Mouse (Mus musculus) neural tube, embryonic 12.5 days (tissue): ENCODE measurements around the gene Prrt3. TPM values are rescaled to one million over a fixed set of nuclear protein-coding genes. Genes with fewer than 3 reads are reported as not detected.

Experiments
- ATAC-seq: fragments of 200-750 bp; cut with Nextera tagmentation; 2 replicates; pipeline ENCODE4 v1.8.0; 2017; ENCODE audit warnings: low read depth, mild to moderate bottlenecking, moderate TSS enrichment, moderate library complexity; ENCODE audit not compliant: low FRiP score
- H3K27ac ChIP-seq: fragments of 300-500 bp; sonication (generic); 2 replicates; pipeline ENCODE4 v1.5.1; 2016
- H3K27me3 ChIP-seq: fragments of 300-500 bp; sonication (generic); replicated peaks from 2 replicates; pipeline ENCODE4 v1.6.1; 2016; ENCODE audit warnings: mild to moderate bottlenecking
- H3K36me3 ChIP-seq: fragments of 300-500 bp; sonication (generic); 2 replicates; pipeline ENCODE4 v1.6.1; 2016; ENCODE audit warnings: mild to moderate bottlenecking
- H3K4me1 ChIP-seq: fragments of 300-500 bp; sonication (generic); 2 replicates; pipeline ENCODE4 v1.6.1; 2016
- H3K4me2 ChIP-seq: fragments of 300-500 bp; sonication (generic); replicated peaks from 2 replicates; pipeline ENCODE4 v1.6.1; 2016; ENCODE audit warnings: mild to moderate bottlenecking
- H3K4me3 ChIP-seq: fragments of 300-500 bp; sonication (generic); 2 replicates; pipeline ENCODE4 v1.5.1; 2016
- H3K9ac ChIP-seq: fragments of 300-500 bp; sonication (generic); 2 replicates; pipeline ENCODE4 v1.6.1; 2016; ENCODE audit warnings: mild to moderate bottlenecking
- H3K9me3 ChIP-seq: fragments of 300-500 bp; sonication (generic); 2 replicates; pipeline ENCODE4 v1.6.1; 2016; ENCODE audit warnings: mild to moderate bottlenecking
- WGBS: fragments of 180-500 bp; shearing (Covaris S2); methylation state at CpG from one replicate; pipeline ENCODE4 v1.1.7; 2016; 5-methylcytosine and 5-hydroxymethylcytosine counted together
- microRNA-seq: library from miRNA; unstranded; fragments of <30 nt; microRNA quantifications from one replicate; pipeline ENCODE4, GENCODE M21; 2017
- polyA plus RNA-seq: library from polyadenylated mRNA; unstranded; fragments of >200 nt; fragmentation: Nextera tagmentation; extraction: Ambion mirVana; gene quantifications from 2 replicates; pipeline ENCODE4 v1.2.1, GENCODE M21; 2016

Gene Prrt3
- polyA plus RNA-seq, 1 experiment from 2014 or later, result 2.6 TPM

- 56% methylated on average over 5 of the region's 5 CpGs for WGBS
- Histone ChIP-seq H3K9ac (no peak overlapping the region), H3K9me3 (no peaks in the 10 kb centered on the region), H3K27me3 (peaks cover 13% of the 10 kb centered on the region), H3K4me1 (peaks cover 11% of the 10 kb centered on the region), H3K4me2 (no peak overlapping the region), H3K4me3 (no peak overlapping the region), H3K27ac (no peak overlapping the region), H3K36me3 (no peaks in the 10 kb centered on the region)
- no peak for ATAC-seq
Observed at GRCm38 (mm10) chr6:113465602-113466001, 36.1 kb downstream of the Prrt3 start.

GRCm38 (mm10) chr6:113464040-113464439 lies 37.7 kb downstream of the Prrt3 start:
- no peak for ATAC-seq
- no peak overlapping the region for H3K9ac ChIP-seq
- H3K9me3 ChIP-seq, result no peaks in the 10 kb centered on the region
- H3K27ac ChIP-seq, result no peak overlapping the region
- H3K4me2 ChIP-seq, result no peak overlapping the region
- WGBS, result 67% methylated on average over 7 of the region's 7 CpGs
- 0 out of 2 replicates have a peak, but pooled peaks cover 4% of the 10 kb centered on the region for H3K4me1 ChIP-seq
- no peaks in the 10 kb centered on the region for H3K27me3 ChIP-seq
- no peak overlapping the region for H3K4me3 ChIP-seq
- H3K36me3 ChIP-seq, result no peaks in the 10 kb centered on the region

GRCm38 (mm10) chr6:113458635-113459034 lies 43.1 kb downstream of the Prrt3 start:
- no peak overlapping the region for H3K4me3 ChIP-seq
- no peak overlapping the region for H3K27ac ChIP-seq
- no peaks in the 10 kb centered on the region for H3K9me3 ChIP-seq
- H3K9ac ChIP-seq, result no peak overlapping the region
- H3K4me1 ChIP-seq, result no peaks in the 10 kb centered on the region
- ATAC-seq, result no peak
- H3K36me3 ChIP-seq, result no peaks in the 10 kb centered on the region
- no peak overlapping the region for H3K4me2 ChIP-seq
- H3K27me3 ChIP-seq, result no peaks in the 10 kb centered on the region
- 69% methylated on average over 10 of the region's 10 CpGs for WGBS

- Histone ChIP-seq H3K9me3 (no peaks in the 10 kb centered on the region), H3K9ac (no peak within 1 kb of the TSS), H3K4me2 (no peak within 1 kb of the TSS), H3K4me3 (no peak within 1 kb of the TSS), H3K27me3 (no peaks in the 10 kb centered on the region), H3K4me1 (no peaks in the 10 kb centered on the region), H3K27ac (no peak within 1 kb of the TSS), H3K36me3 (no peaks in the 10 kb centered on the region)
- ATAC-seq, result no peak
- WGBS, result 83% methylated on average over 10 of the region's 10 CpGs
Observed at GRCm38 (mm10) chr6:113457952-113458534, 43.7 kb downstream of the Prrt3 start, which contains the start of gene Il17re. TSS of gene Il17re (plus strand) at chr6:113458484.

GRCm38 (mm10) chr6:113455007-113455406 lies 46.7 kb downstream of the Prrt3 start:
- ATAC-seq, result no peak
- Histone ChIP-seq H3K9ac (no peak overlapping the region), H3K27me3 (no peaks in the 10 kb centered on the region), H3K4me3 (no peak overlapping the region), H3K36me3 (no peaks in the 10 kb centered on the region), H3K4me2 (no peak overlapping the region), H3K4me1 (no peaks in the 10 kb centered on the region), H3K9me3 (no peaks in the 10 kb centered on the region), H3K27ac (no peak overlapping the region)
- 71% methylated on average over 5 of the region's 5 CpGs for WGBS

GRCm38 (mm10) chr6:113451839-113452238 lies 49.9 kb downstream of the Prrt3 start:
- Histone ChIP-seq H3K4me1 (no peaks in the 10 kb centered on the region), H3K27ac (no peak overlapping the region), H3K9ac (no peak overlapping the region), H3K4me2 (no peak overlapping the region), H3K27me3 (no peaks in the 10 kb centered on the region), H3K9me3 (no peaks in the 10 kb centered on the region), H3K4me3 (no peak overlapping the region), H3K36me3 (peaks cover 25% of the 10 kb centered on the region)
- WGBS, result 80% methylated on average over 2 of the region's 2 CpGs
- ATAC-seq, result no peak

- Histone ChIP-seq H3K4me2 (no peak overlapping the region), H3K4me1 (peaks cover 6% of the 10 kb centered on the region), H3K36me3 (peaks cover 32% of the 10 kb centered on the region), H3K27ac (no peak overlapping the region), H3K9ac (no peak overlapping the region), H3K4me3 (no peak overlapping the region), H3K9me3 (no peaks in the 10 kb centered on the region), H3K27me3 (no peaks in the 10 kb centered on the region)
- WGBS, result 94% methylated on average over 4 of the region's 4 CpGs
- no peak for ATAC-seq
Observed at GRCm38 (mm10) chr6:113447639-113448038, 54.1 kb downstream of the Prrt3 start.

GRCm38 (mm10) chr6:113444207-113444965 lies 57.3 kb downstream of the Prrt3 start:
- Histone ChIP-seq H3K9me3 (no peaks in the 10 kb centered on the region), H3K27ac (no peak overlapping the region), H3K4me2 (no peak overlapping the region), H3K9ac (no peak overlapping the region), H3K4me1 (peaks cover 6% of the 10 kb centered on the region), H3K36me3 (peaks cover 32% of the 10 kb centered on the region), H3K4me3 (no peak overlapping the region), H3K27me3 (no peaks in the 10 kb centered on the region)
- 91% methylated on average over 8 of the region's 8 CpGs for WGBS
- no peak for ATAC-seq

Small RNA genes lying within 50 kb of the gene (microRNA-seq; reads per million reads assigned to microRNA genes)
- not detected for gene Gm23365

Other genes starting within 250 kb of the Prrt3 start
- gene Cpne9, start 219.6 kb downstream of the Prrt3 start, polyA plus RNA-seq, result 0.55 and 0.56 TPM in 2 replicates
- 24.9 and 29.9 TPM in 2 replicates for gene Brpf1, start 194.8 kb downstream of the Prrt3 start, polyA plus RNA-seq
- gene Ogg1, start 175.0 kb downstream of the Prrt3 start, polyA plus RNA-seq, result 12.6 and 14.3 TPM in 2 replicates
- gene Camk1, start 157.9 kb downstream of the Prrt3 start, polyA plus RNA-seq, result 61.9 and 63.6 TPM in 2 replicates
- 62.4 and 64.4 TPM in 2 replicates for gene Tada3, start 124.0 kb downstream of the Prrt3 start, polyA plus RNA-seq
- gene Arpc4, start 123.8 kb downstream of the Prrt3 start, polyA plus RNA-seq, result 352 and 393 TPM in 2 replicates
- gene Ttll3, start 112.7 kb downstream of the Prrt3 start, polyA plus RNA-seq, result 5.6 and 7.1 TPM in 2 replicates
- 18.7 and 29.3 TPM in 2 replicates for gene Rpusd3, start 82.6 kb downstream of the Prrt3 start, polyA plus RNA-seq
- not detected in 2 replicates for gene Cidec, start 66.2 kb downstream of the Prrt3 start, polyA plus RNA-seq
- gene Jagn1, start 59.4 kb downstream of the Prrt3 start, polyA plus RNA-seq, result 78.0 and 81.3 TPM in 2 replicates
- gene Il17re, start 43.4 kb downstream of the Prrt3 start, polyA plus RNA-seq, result 0.73 and 1.6 TPM in 2 replicates
- 2.4 and 3.0 TPM in 2 replicates for gene Il17rc, start 30.5 kb downstream of the Prrt3 start, polyA plus RNA-seq
- 58.0 and 62.5 TPM in 2 replicates for gene Creld1, start 18.6 kb downstream of the Prrt3 start, polyA plus RNA-seq
- 90.2 and 91.2 TPM in 2 replicates for gene Emc3, start 29.7 kb upstream of the Prrt3 start, polyA plus RNA-seq
- gene Fancd2, start 29.8 kb upstream of the Prrt3 start, polyA plus RNA-seq, result 8.3 and 8.4 TPM in 2 replicates
- gene Fancd2os, start 98.8 kb upstream of the Prrt3 start, polyA plus RNA-seq, result 0.19 TPM in 1 of 2 replicates, not detected in the other
- gene Brk1, start 102.8 kb upstream of the Prrt3 start, polyA plus RNA-seq, result 206 and 219 TPM in 2 replicates
- 64.8 and 65.3 TPM in 2 replicates for gene Vhl, start 122.0 kb upstream of the Prrt3 start, polyA plus RNA-seq
- gene Irak2, start 136.5 kb upstream of the Prrt3 start, polyA plus RNA-seq, result 3.1 and 4.1 TPM in 2 replicates
- 0.66 and 1.1 TPM in 2 replicates for gene Tatdn2, start 195.1 kb upstream of the Prrt3 start, polyA plus RNA-seq
- 0.57 TPM in 1 of 2 replicates, not detected in the other for gene Ghrl, start 217.9 kb upstream of the Prrt3 start, polyA plus RNA-seq
- 244 and 251 TPM in 2 replicates for gene Sec13, start 238.8 kb upstream of the Prrt3 start, polyA plus RNA-seq